In the genomic region with DNA sequence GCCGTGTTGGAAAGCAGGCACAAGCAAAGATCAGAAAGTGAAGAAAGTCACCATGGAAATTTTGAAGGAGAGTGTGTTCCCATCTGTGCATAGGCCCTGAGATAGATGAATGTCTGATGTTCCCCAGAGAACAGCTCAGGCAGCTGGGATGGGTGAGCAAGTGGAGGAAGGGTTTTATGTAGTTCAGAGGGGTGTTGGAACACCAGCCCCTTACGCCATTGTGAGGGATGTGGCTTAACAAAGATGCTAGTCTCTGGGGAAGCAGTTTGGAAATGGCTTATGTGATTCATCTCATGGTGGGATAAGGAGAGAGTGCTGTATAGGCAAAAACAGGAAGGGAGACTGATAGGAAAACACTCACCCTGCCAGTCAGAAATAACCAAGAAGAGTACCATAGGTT, we compare ENCODE assay signal across 20 mouse cellular contexts.
DNase-seq lines count a peak whose midpoint lies in the region; ATAC-seq and TF ChIP-seq lines count a peak whose summit lies in the region.
"Had no signal": no experiment of that assay in that cellular context is flagged by ENCODE, and none has a peak within 500 bp of the region (broad histone marks: within the 10 kb centered on the region; RNA-seq: fewer than 3 reads in every experiment).

No protein-coding gene starts in this region.

- no peak overlapping the region for H3K9ac ChIP-seq in limb, embryonic 12.5 days (replicated peaks)
- no peak overlapping the region for H3K9ac ChIP-seq in limb, embryonic 13.5 days
- no peak overlapping the region for H3K9ac ChIP-seq in hindbrain, postnatal 0 days (replicated peaks; ENCODE audit: low read length)
- H3K9ac ChIP-seq: embryonic facial prominence, embryonic 12.5 days; forebrain, embryonic 13.5 days; forebrain, embryonic 15.5 days; forebrain, postnatal 0 days had no signal

- H3K27me3 ChIP-seq in limb, embryonic 12.5 days, result no peaks in the 10 kb centered on the region
- H3K27me3 ChIP-seq in limb, embryonic 10.5 days (ENCODE audit: low read depth, poor library complexity, severe bottlenecking), result no peaks in the 10 kb centered on the region
- H3K27me3 ChIP-seq in limb, embryonic 13.5 days, result no peaks in the 10 kb centered on the region
- no peaks in the 10 kb centered on the region for H3K27me3 ChIP-seq in hindbrain, postnatal 0 days (ENCODE audit: insufficient read depth, low read length)
- H3K27me3 ChIP-seq: embryonic facial prominence, embryonic 12.5 days; forebrain, embryonic 13.5 days; forebrain, embryonic 15.5 days; Patski had no signal

- H3K4me2 ChIP-seq in limb, embryonic 12.5 days, result no peak overlapping the region
- no peak overlapping the region for H3K4me2 ChIP-seq in limb, embryonic 13.5 days (replicated peaks)
- H3K4me2 ChIP-seq in hindbrain, postnatal 0 days (ENCODE audit: low read depth, low read length), result no peak overlapping the region
- H3K4me2 ChIP-seq: embryonic facial prominence, embryonic 12.5 days; forebrain, embryonic 13.5 days; forebrain, embryonic 15.5 days had no signal

- WGBS in limb, embryonic 12.5 days, result 90% methylated on average over 2 of the region's 2 CpGs
- 95% methylated on average over 2 of the region's 2 CpGs for WGBS in limb, embryonic 10.5 days
- WGBS in limb, embryonic 13.5 days, result 82% methylated on average over 2 of the region's 2 CpGs
- 90% methylated on average over 2 of the region's 2 CpGs for WGBS in hindbrain, postnatal 0 days

- no peak for ATAC-seq in limb, embryonic 12.5 days (ENCODE audit: insufficient number of reproducible peaks, insufficient read depth, low FRiP score, low TSS enrichment, low read depth)
- no peak for ATAC-seq in limb, embryonic 13.5 days (ENCODE audit: low FRiP score, low read depth)
- no peak for ATAC-seq in hindbrain, postnatal 0 days
- ATAC-seq: activated CD4-positive, CD25-positive, alpha-beta regulatory T cell, adult 4 months; forebrain, embryonic 13.5 days; forebrain, embryonic 15.5 days; forebrain, postnatal 0 days; Patski had no signal

- H3K27ac ChIP-seq in limb, embryonic 12.5 days, result peak overlapping the region; percentile 7; the same call in 1 of the 2 replicates
- H3K27ac ChIP-seq in limb, embryonic 10.5 days, result no peak overlapping the region
- peak overlapping the region; percentile 61 for H3K27ac ChIP-seq in limb, embryonic 13.5 days
- H3K27ac ChIP-seq in hindbrain, postnatal 0 days, result no peak overlapping the region
- H3K27ac ChIP-seq: embryonic facial prominence, embryonic 10.5 days; embryonic facial prominence, embryonic 12.5 days; forebrain, embryonic 13.5 days; forebrain, embryonic 15.5 days had no signal

- TF ChIP-seq CTCF in hindbrain, postnatal 0 days (IDR thresholded peaks at IDR 0.05; ENCODE audit: low read depth), result no peak

- no peak for DNase-seq in limb, embryonic 10.5 days (ENCODE audit: low spot score)
- no peak for DNase-seq in hindbrain, postnatal 0 days (ENCODE audit: low spot score)
- no peak for DNase-seq in urinary bladder, postnatal 36 days (ENCODE audit: low spot score in 2 of 2)
- DNase-seq: adrenal gland, adult 8-10 months; adrenal gland, postnatal 14 days; adrenal gland, postnatal 36 days; cerebellum, adult 11-12 months; cerebellum, adult 2 months; cerebellum, adult 9-10 months; cerebellum, postnatal 10 days; cerebellum, postnatal 25 days; forebrain, postnatal 0 days had no signal

- peaks cover 40% of the 10 kb centered on the region for H3K36me3 ChIP-seq in limb, embryonic 12.5 days
- peaks cover 67% of the 10 kb centered on the region for H3K36me3 ChIP-seq in limb, embryonic 10.5 days
- H3K36me3 ChIP-seq in limb, embryonic 13.5 days, result peaks cover 22% of the 10 kb centered on the region
- no peaks in the 10 kb centered on the region for H3K36me3 ChIP-seq in hindbrain, postnatal 0 days (ENCODE audit: insufficient read depth, low read length)
- H3K36me3 ChIP-seq: forebrain, embryonic 15.5 days had no signal

- peaks cover 53% of the 10 kb centered on the region for H3K4me1 ChIP-seq in limb, embryonic 12.5 days (replicated peaks)
- H3K4me1 ChIP-seq in limb, embryonic 10.5 days, result peaks cover 13% of the 10 kb centered on the region
- H3K4me1 ChIP-seq in limb, embryonic 13.5 days, result peaks cover 44% of the 10 kb centered on the region
- no peaks in the 10 kb centered on the region; the same call in 1 of the 2 replicates for H3K4me1 ChIP-seq in hindbrain, postnatal 0 days (ENCODE audit: insufficient read depth, low read length)

- no peak overlapping the region for H3K4me3 ChIP-seq in limb, embryonic 12.5 days (replicated peaks)
- no peak overlapping the region for H3K4me3 ChIP-seq in limb, embryonic 10.5 days
- H3K4me3 ChIP-seq in limb, embryonic 13.5 days, result no peak overlapping the region
- H3K4me3 ChIP-seq in hindbrain, postnatal 0 days (ENCODE audit: low read length), result no peak overlapping the region
- H3K4me3 ChIP-seq: embryonic facial prominence, embryonic 10.5 days; embryonic facial prominence, embryonic 12.5 days; forebrain, embryonic 13.5 days; forebrain, embryonic 15.5 days had no signal

- peaks cover 15% of the 10 kb centered on the region; the same call in 1 of the 2 replicates for H3K9me3 ChIP-seq in limb, embryonic 12.5 days
- H3K9me3 ChIP-seq in limb, embryonic 10.5 days (replicated peaks), result no peaks in the 10 kb centered on the region
- peaks cover 14% of the 10 kb centered on the region for H3K9me3 ChIP-seq in limb, embryonic 13.5 days
- 0 out of 2 replicates have a peak, but pooled peaks cover 3% of the 10 kb centered on the region for H3K9me3 ChIP-seq in hindbrain, postnatal 0 days (ENCODE audit: low read length)
- H3K9me3 ChIP-seq: embryonic facial prominence, embryonic 12.5 days had no signal

Comparison
In these comparisons a context has a peak if more than half of its experiments do, and no peak if none do; other contexts are left out.
1. H3K27ac ChIP-seq: peak in limb, embryonic 12.5 days (single experiment) and limb, embryonic 13.5 days (single experiment); none in limb, embryonic 10.5 days (single experiment) and hindbrain, postnatal 0 days (single experiment).